Mouse (Mus musculus): Measurements from ENCODE around the gene Klri1.

DNA sequence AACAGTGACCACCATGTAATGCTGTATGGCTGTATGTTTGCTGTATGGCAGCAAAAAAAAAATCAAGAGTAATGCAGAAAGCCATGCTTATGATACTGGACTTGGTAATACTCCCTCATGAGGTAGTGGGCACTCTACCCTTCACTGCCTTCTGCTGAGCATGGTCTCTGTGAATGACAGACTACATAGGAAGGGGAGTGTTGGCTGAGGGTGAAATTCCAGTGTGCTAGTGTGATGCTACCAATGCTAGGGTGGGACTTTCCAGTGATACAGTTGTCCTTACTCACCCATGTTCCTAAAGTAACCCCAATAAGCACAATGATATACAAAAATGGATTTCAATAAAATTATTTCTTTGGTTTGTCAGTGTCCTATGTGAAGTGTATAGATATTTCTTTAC lies 19.5 kb upstream of the Klri1 start:
- no peak for TF ChIP-seq CTCF (IDR thresholded peaks at IDR 0.05; ENCODE audit: borderline replicate concordance, insufficient read depth, low read length)
- TF ChIP-seq POLR2A (IDR thresholded peaks at IDR 0.05; ENCODE audit: low read depth, low read length): no peak
